Mouse (Mus musculus) embryonic fibroblast, embryonic 13.5 days (primary cell): Measurements from ENCODE around the gene Zc3h12c. TPM values are rescaled to one million over a fixed set of nuclear protein-coding genes. Genes with fewer than 3 reads are reported as not detected.
A peak's percentile ranks its signal among the peaks of the same experiment; 100 is the strongest.

Source experiments
- H3K27ac ChIP-seq: 2 replicates; pipeline ENCODE4 v1.5.1; 2012; ENCODE audit warnings: low read length, control low read depth, inconsistent platforms; ENCODE audit not compliant: insufficient read depth
- H3K4me1 ChIP-seq: 2 replicates; pipeline ENCODE4 v1.6.1; 2011; ENCODE audit warnings: low read length; ENCODE audit not compliant: control insufficient read depth, insufficient read depth
- H3K4me3 ChIP-seq: 2 replicates; pipeline ENCODE4 v1.5.1; 2011; ENCODE audit warnings: mild to moderate bottlenecking, control low read depth, low read length; ENCODE audit not compliant: insufficient read depth
- CTCF ChIP-seq: IDR thresholded peaks from 2 replicates; pipeline ENCODE4 v1.5.1; 2011; ENCODE audit warnings: mild to moderate bottlenecking, control low read depth, low read length, moderate library complexity, borderline replicate concordance; ENCODE audit not compliant: insufficient read depth
- POLR2A ChIP-seq: IDR thresholded peaks from 2 replicates; pipeline ENCODE4 v1.6.1; 2011; ENCODE audit warnings: low read depth, mild to moderate bottlenecking, control low read depth, low read length, moderate library complexity
- polyA plus RNA-seq: library from polyadenylated mRNA; stranded (reverse); fragments of >200 nt; gene quantifications from 2 replicates; pipeline ENCODE4 v1.2.4, GENCODE M21; 2011; ENCODE audit warnings: low read depth; ENCODE audit not compliant: missing spikeins, insufficient read length

Gene Zc3h12c
- polyA plus RNA-seq, 1 experiment: 5.6 TPM

DNA sequence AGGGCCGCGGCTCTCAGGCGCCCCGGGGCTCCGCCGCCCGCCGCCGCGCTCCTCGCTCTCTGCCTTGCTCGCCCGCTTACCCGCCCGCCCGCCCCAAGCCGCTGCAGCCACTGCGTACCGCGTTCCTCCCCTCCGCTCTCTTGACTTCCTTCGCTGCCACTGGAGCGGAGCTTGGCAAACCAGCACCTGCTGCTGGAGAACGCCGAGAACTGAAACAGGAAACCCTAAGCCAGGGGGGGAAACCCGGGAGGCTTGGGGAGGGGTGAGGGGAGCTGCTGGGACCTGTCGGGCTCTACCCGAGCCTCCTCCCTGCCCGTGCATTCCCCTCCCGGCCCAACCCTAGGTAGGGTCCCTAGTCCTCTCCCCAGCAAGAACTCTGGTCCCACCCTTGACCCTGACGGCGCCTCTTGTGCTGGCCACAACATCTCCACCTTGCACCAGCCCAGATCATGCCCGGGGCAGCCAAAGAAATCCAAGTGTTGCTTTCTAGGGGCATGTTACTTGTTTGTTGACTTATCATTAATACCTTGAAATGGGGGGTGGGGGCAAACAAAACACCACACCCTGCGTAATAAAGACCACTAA is 406 bp upstream of the Zc3h12c start:
- no peak overlapping the region for H3K27ac ChIP-seq
- peaks cover 6% of the 10 kb centered on the region for H3K4me1 ChIP-seq
- TF ChIP-seq POLR2A (peak; percentile 82), CTCF (peak; percentile 35; the same call in 1 of the 2 replicates)
- H3K4me3 ChIP-seq: peak overlapping the region; percentile 38

DNA sequence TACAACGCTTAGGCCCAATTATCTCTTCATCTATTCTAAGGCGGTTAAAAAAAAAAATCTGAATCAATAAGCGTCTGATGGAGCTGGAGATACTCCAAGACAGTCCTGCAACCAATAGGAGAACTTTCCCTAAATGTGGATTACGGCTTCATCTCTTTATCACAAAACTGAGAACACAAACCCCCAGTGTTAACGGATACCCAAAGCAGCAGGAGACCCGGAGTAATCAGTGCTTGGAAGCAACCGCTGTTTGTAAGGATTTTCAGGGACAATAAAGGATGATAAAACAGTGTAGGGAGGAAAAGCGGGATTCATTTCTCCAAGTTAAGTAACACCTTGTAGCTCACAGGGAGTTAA is 888 bp downstream of the Zc3h12c start:
- Histone ChIP-seq H3K27ac (peak overlapping the region; percentile 15), H3K4me1 (peaks cover 6% of the 10 kb centered on the region), H3K4me3 (peak overlapping the region; percentile 65)
- no peak for TF ChIP-seq POLR2A

DNA sequence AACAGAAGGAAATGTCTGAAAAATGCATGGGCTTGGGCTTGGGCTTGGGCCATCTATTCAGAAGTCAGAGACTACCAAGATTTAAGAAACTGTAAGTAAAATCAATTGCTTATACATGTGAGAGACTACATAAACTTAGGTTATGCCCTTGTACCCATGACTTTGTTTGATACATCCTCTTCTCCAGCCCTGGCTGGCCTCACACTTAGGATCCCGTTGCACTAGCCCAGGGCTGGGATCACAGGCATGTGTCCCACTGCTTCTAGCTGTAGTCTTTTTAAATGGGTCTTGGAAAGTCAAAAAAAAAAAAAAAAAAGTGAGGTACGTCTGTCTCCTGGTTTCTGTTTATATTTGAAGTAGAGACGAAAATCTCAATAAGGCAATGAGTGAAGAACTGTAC is 1.3 kb downstream of the Zc3h12c start:
- TF ChIP-seq POLR2A: no peak
- TF ChIP-seq CTCF: no peak
- Histone ChIP-seq H3K27ac (no peak overlapping the region), H3K4me3 (no peak overlapping the region), H3K4me1 (peaks cover 4% of the 10 kb centered on the region)

DNA sequence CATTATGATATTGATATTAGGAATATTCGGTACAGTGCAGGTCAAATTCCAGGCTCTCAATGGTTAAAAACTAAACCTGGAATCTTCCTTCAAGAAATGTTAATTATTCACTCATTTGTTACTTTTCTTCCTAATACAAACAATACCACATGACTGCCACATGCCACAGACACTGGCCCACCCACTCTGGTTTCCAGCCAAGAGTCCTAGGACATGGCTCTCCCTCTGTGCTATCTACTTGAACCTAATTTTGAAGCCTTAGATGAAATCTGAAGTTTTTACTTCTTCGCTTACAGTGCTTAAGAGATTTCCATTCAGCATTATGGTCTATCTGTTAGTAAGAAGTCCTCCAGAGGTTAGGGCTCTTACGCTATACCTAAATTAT is 2.7 kb downstream of the Zc3h12c start:
- Histone ChIP-seq H3K4me1 (peaks cover 4% of the 10 kb centered on the region), H3K4me3 (no peak overlapping the region), H3K27ac (no peak overlapping the region)
- TF ChIP-seq CTCF (no peak), POLR2A (no peak)

DNA sequence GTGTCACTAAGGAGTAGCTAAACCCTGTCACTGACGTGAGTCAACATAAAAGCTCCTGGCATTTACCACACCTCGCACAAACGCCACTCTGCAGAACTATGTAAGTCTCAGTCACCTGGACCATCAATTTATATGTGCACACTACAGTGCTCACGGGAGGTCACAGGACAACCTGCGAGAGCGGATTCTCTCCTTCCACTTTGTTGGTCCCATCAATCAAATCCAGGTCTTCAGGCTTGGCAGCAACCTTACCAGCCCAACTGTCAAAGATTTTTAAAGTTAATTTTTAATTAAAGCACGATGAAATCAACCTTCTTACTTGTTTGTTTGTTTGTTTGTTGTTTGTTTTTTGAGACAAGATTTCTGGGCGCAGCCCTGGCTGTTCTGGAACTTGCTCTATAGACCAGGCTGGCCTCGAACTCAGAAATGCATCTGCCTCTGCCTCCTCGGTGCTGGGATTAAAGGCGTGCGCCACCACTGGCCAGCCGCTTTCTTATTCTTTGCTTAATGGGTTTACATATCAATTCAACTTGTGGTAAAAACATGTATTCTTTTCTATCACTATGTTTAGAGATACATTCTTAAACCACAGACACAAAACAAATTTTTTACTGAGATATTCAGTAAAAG is 3.2 kb downstream of the Zc3h12c start:
- TF ChIP-seq CTCF: no peak
- TF ChIP-seq POLR2A: no peak
- Histone ChIP-seq H3K4me3 (no peak overlapping the region), H3K27ac (no peak overlapping the region), H3K4me1 (peaks cover 4% of the 10 kb centered on the region)

DNA sequence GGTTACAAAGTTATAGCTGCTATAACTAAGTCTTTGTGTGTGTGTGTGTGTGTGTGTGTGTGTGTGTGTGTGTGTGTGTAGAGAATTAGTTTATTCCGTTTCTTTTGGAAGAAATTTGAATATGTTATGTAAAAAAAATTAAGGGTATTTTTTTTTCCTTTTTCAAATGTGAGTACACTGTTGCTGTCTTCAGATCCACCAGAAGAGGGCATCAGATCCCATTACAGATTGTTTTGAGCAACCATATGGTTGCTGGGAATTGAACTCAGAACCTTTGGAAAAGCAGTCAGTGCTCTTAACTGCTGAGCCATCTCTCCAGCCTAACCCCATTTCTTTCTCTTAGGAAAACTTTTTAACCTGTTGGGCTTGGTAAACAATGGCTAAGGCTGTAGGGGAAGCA is 7.9 kb downstream of the Zc3h12c start:
- no peak overlapping the region for H3K4me3 ChIP-seq
- no peak overlapping the region for H3K27ac ChIP-seq
- peaks cover 4% of the 10 kb centered on the region for H3K4me1 ChIP-seq
- no peak for TF ChIP-seq CTCF
- TF ChIP-seq POLR2A: no peak

DNA sequence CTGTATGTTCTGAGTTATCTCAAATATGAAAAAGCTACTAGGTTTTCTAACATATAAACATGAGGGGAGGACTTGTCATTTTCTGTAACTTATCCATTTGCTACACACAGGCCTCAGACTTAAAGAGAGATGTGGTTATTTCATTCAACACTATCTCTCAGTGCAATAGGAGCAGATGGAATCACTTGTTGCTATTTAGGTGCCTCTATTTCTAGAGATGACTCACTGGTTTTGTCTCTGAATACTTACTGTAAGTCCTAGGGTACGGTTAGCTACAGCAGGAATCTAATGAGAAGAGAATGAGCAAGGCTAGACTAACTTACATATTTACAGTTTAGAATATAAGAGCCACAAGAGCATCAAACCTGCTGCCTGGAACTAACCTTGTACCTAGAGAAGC is 9.8 kb downstream of the Zc3h12c start:
- Histone ChIP-seq H3K27ac (no peak overlapping the region), H3K4me3 (no peak overlapping the region), H3K4me1 (no peaks in the 10 kb centered on the region)
- TF ChIP-seq POLR2A (no peak), CTCF (no peak)

DNA sequence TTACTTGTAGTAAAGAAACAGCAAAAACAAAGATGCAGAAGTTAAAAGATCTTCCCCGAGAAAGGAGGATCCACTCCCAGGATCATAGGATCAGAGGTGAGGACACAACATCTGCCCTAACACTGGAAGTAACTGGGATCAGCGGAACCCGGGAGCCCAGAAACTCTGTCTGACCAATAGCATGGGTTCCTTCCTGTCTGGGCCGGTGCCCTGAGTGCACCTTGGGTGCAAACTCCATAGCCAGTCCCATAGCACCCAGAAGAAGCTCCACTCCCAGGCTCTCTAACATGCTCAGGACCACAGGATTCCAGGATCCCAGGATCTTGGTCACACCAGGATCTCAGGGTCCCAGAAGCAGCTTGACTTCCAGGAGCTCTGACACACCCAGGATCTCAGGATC is 13.0 kb downstream of the Zc3h12c start:
- TF ChIP-seq POLR2A (no peak), CTCF (no peak)
- no peak overlapping the region for H3K4me3 ChIP-seq
- no peaks in the 10 kb centered on the region for H3K4me1 ChIP-seq
- H3K27ac ChIP-seq: no peak overlapping the region

DNA sequence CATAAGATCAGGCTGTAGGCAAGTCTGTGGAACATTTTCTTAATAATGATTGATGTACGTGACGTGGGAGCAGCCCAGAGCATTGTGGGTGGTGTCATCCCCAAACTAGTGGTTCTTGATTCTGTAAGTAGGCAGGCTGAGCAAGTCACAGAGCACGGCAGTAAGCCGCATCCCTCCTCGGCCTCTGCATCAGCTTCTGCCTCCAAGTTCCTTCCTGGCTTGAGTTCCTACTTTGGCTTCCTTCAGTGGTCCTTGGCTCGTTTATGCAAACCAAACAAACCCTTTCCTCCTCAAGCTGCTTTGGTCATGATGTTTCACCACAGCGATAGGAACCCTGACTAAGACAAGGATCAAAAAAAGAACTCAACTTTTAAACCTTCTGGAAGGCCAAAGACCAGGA is 14.1 kb downstream of the Zc3h12c start:
- Histone ChIP-seq H3K4me3 (no peak overlapping the region), H3K4me1 (no peaks in the 10 kb centered on the region), H3K27ac (no peak overlapping the region)
- TF ChIP-seq CTCF: no peak
- no peak for TF ChIP-seq POLR2A

DNA sequence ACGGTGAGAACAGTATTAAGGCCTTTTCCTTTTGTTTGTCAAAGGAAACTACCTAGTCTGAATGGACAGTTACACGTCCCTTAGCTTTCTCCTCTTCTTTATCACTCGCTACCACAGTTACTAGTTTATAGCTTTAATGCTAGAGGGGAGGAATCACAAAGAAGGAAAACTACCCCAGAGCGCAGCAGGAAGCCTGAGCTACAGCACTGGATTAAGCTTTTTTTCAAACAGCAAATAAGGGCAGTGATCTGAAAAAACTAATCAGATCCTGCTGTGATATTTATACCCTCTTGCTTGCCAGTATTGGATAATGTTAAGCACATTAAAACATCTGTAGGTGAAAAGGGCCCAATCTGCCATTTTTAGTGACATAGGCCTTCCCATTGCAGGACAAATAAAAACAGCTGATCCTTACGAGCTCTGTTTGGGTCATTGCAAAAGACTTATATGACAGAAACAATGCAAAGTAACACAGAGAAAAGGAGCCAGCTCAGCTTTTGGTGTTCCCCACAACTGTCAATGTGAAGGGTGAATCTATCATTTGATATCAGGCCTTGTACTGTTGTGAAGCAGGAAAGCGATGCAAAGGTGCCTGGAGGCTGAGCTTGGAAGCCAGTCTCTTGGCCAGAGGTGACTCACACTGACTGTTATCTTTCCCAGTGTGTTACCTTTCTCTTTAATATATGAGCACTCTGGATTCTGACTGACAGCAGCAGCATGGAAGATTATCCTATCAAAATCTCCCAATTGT is 16.1 kb downstream of the Zc3h12c start:
- Histone ChIP-seq H3K27ac (no peak overlapping the region), H3K4me1 (no peaks in the 10 kb centered on the region), H3K4me3 (no peak overlapping the region)
- no peak for TF ChIP-seq CTCF
- no peak for TF ChIP-seq POLR2A
